Mouse (Mus musculus): ENCODE measurements at regions not wholly inside any gene's neighbourhood (a gene's known extent, or its start where the extent isn't known, plus 50 kb on each side); places are given as distances from the start of the nearest gene placed in this dataset.

- Histone ChIP-seq H3K4me1 (ENCODE audit: control insufficient read depth, insufficient read depth, low read length) (no peaks in the 10 kb centered on the region), H3K9ac (ENCODE audit: low read depth, low read length) (no peak overlapping the region), H3K27ac (ENCODE audit: low read depth, low read length) (no peak overlapping the region), H3K36me3 (ENCODE audit: control insufficient read depth, insufficient read depth, low read length) (no peaks in the 10 kb centered on the region), H3K27me3 (ENCODE audit: control insufficient read depth, insufficient read depth, low read length) (no peaks in the 10 kb centered on the region), H3K4me2 (replicated peaks; ENCODE audit: low read depth, low read length) (no peak overlapping the region), H3K9me3 (ENCODE audit: control insufficient read depth, low read length) (no peaks in the 10 kb centered on the region), H3K4me3 (ENCODE audit: low read length) (no peak overlapping the region)
- no peak for ATAC-seq (ENCODE audit: low FRiP score, low TSS enrichment)
- WGBS: 54% methylated on average over 7 of the region's 7 CpGs
These were observed 187.9 kb upstream of the Zfp618 start for GRCm38 (mm10) chr4:62777436-62777835.

- no peak for ATAC-seq (ENCODE audit: low FRiP score, low TSS enrichment)
- H3K27ac ChIP-seq (ENCODE audit: low read depth, low read length): no peak overlapping the region
- H3K36me3 ChIP-seq (ENCODE audit: control insufficient read depth, insufficient read depth, low read length): no peaks in the 10 kb centered on the region
- WGBS: 76% methylated on average over 5 of the region's 5 CpGs
- H3K9me3 ChIP-seq (ENCODE audit: control insufficient read depth, low read length): no peaks in the 10 kb centered on the region
- no peaks in the 10 kb centered on the region for H3K27me3 ChIP-seq (ENCODE audit: control insufficient read depth, insufficient read depth, low read length)
- no peak overlapping the region for H3K4me3 ChIP-seq (ENCODE audit: low read length)
- H3K9ac ChIP-seq (ENCODE audit: low read depth, low read length): no peak overlapping the region; the same call in 1 of the 2 replicates
- no peak overlapping the region for H3K4me2 ChIP-seq (replicated peaks; ENCODE audit: low read depth, low read length)
- no peaks in the 10 kb centered on the region for H3K4me1 ChIP-seq (ENCODE audit: control insufficient read depth, insufficient read depth, low read length)
These were observed 186.8 kb upstream of the Zfp618 start for GRCm38 (mm10) chr4:62778621-62779020.

GRCm38 (mm10) chr4:62780409-62780808 is 185.0 kb upstream of the Zfp618 start:
- Histone ChIP-seq H3K4me3 (ENCODE audit: low read length) (peak overlapping the region; percentile 31), H3K9ac (ENCODE audit: low read depth, low read length) (no peak overlapping the region), H3K27ac (ENCODE audit: low read depth, low read length) (no peak overlapping the region), H3K4me2 (replicated peaks; ENCODE audit: low read depth, low read length) (peak overlapping the region; percentile 44), H3K36me3 (ENCODE audit: control insufficient read depth, insufficient read depth, low read length) (no peaks in the 10 kb centered on the region), H3K4me1 (ENCODE audit: control insufficient read depth, insufficient read depth, low read length) (no peaks in the 10 kb centered on the region), H3K27me3 (ENCODE audit: control insufficient read depth, insufficient read depth, low read length) (no peaks in the 10 kb centered on the region), H3K9me3 (ENCODE audit: control insufficient read depth, low read length) (no peaks in the 10 kb centered on the region)
- ATAC-seq (ENCODE audit: low FRiP score, low TSS enrichment): peak; percentile 89
- 3% methylated on average over 15 of the region's 15 CpGs for WGBS

GRCm38 (mm10) chr4:62780837-62781236 is 184.5 kb upstream of the Zfp618 start:
- Histone ChIP-seq H3K27me3 (ENCODE audit: control insufficient read depth, insufficient read depth, low read length) (no peaks in the 10 kb centered on the region), H3K9ac (ENCODE audit: low read depth, low read length) (no peak overlapping the region), H3K4me1 (ENCODE audit: control insufficient read depth, insufficient read depth, low read length) (no peaks in the 10 kb centered on the region), H3K36me3 (ENCODE audit: control insufficient read depth, insufficient read depth, low read length) (no peaks in the 10 kb centered on the region), H3K9me3 (ENCODE audit: control insufficient read depth, low read length) (no peaks in the 10 kb centered on the region), H3K27ac (ENCODE audit: low read depth, low read length) (no peak overlapping the region), H3K4me3 (ENCODE audit: low read length) (peak overlapping the region; percentile 31), H3K4me2 (replicated peaks; ENCODE audit: low read depth, low read length) (peak overlapping the region; percentile 44)
- WGBS: 49% methylated on average over 11 of the region's 11 CpGs
- ATAC-seq (ENCODE audit: low FRiP score, low TSS enrichment): 0 out of 2 replicates have a peak, but pooled peaks have one; percentile 14

GRCm38 (mm10) chr4:62781309-62781800 is 184.0 kb upstream of the Zfp618 start:
- Histone ChIP-seq H3K27me3 (ENCODE audit: control insufficient read depth, insufficient read depth, low read length) (no peaks in the 10 kb centered on the region), H3K4me3 (ENCODE audit: low read length) (no peak overlapping the region), H3K9ac (ENCODE audit: low read depth, low read length) (no peak overlapping the region), H3K36me3 (ENCODE audit: control insufficient read depth, insufficient read depth, low read length) (no peaks in the 10 kb centered on the region), H3K27ac (ENCODE audit: low read depth, low read length) (no peak overlapping the region), H3K4me2 (replicated peaks; ENCODE audit: low read depth, low read length) (no peak overlapping the region), H3K9me3 (ENCODE audit: control insufficient read depth, low read length) (no peaks in the 10 kb centered on the region), H3K4me1 (ENCODE audit: control insufficient read depth, insufficient read depth, low read length) (no peaks in the 10 kb centered on the region)
- 31% methylated on average over 8 of the region's 8 CpGs for WGBS
- ATAC-seq (ENCODE audit: low FRiP score, low TSS enrichment): no peak

- H3K27me3 ChIP-seq (ENCODE audit: control insufficient read depth, insufficient read depth, low read length): no peaks in the 10 kb centered on the region
- no peak overlapping the region for H3K9ac ChIP-seq (ENCODE audit: low read depth, low read length)
- H3K4me2 ChIP-seq (replicated peaks; ENCODE audit: low read depth, low read length): no peak overlapping the region
- ATAC-seq (ENCODE audit: low FRiP score, low TSS enrichment): no peak
- no peak overlapping the region for H3K4me3 ChIP-seq (ENCODE audit: low read length)
- WGBS: 92% methylated on average over 7 of the region's 7 CpGs
- H3K4me1 ChIP-seq (ENCODE audit: control insufficient read depth, insufficient read depth, low read length): no peaks in the 10 kb centered on the region
- H3K27ac ChIP-seq (ENCODE audit: low read depth, low read length): no peak overlapping the region
- H3K9me3 ChIP-seq (ENCODE audit: control insufficient read depth, low read length): no peaks in the 10 kb centered on the region
- H3K36me3 ChIP-seq (ENCODE audit: control insufficient read depth, insufficient read depth, low read length): no peaks in the 10 kb centered on the region
These were observed 179.7 kb upstream of the Zfp618 start for GRCm38 (mm10) chr4:62785711-62786110.

GRCm38 (mm10) chr4:62789696-62790095 is 175.7 kb upstream of the Zfp618 start:
- no peak overlapping the region for H3K27ac ChIP-seq (ENCODE audit: low read depth, low read length)
- H3K27me3 ChIP-seq (ENCODE audit: control insufficient read depth, insufficient read depth, low read length): no peaks in the 10 kb centered on the region
- H3K4me3 ChIP-seq (ENCODE audit: low read length): no peak overlapping the region
- WGBS: 68% methylated on average over 4 of the region's 4 CpGs
- no peaks in the 10 kb centered on the region for H3K4me1 ChIP-seq (ENCODE audit: control insufficient read depth, insufficient read depth, low read length)
- H3K36me3 ChIP-seq (ENCODE audit: control insufficient read depth, insufficient read depth, low read length): no peaks in the 10 kb centered on the region
- ATAC-seq (ENCODE audit: low FRiP score, low TSS enrichment): peak; percentile 54; the same call in 1 of the 2 replicates
- H3K4me2 ChIP-seq (replicated peaks; ENCODE audit: low read depth, low read length): no peak overlapping the region
- H3K9me3 ChIP-seq (ENCODE audit: control insufficient read depth, low read length): no peaks in the 10 kb centered on the region
- no peak overlapping the region for H3K9ac ChIP-seq (ENCODE audit: low read depth, low read length)

GRCm38 (mm10) chr4:62793582-62793981 is 171.8 kb upstream of the Zfp618 start:
- H3K4me2 ChIP-seq (replicated peaks; ENCODE audit: low read depth, low read length): no peak overlapping the region
- ATAC-seq (ENCODE audit: low FRiP score, low TSS enrichment): no peak
- H3K4me3 ChIP-seq (ENCODE audit: low read length): no peak overlapping the region
- H3K9ac ChIP-seq (ENCODE audit: low read depth, low read length): no peak overlapping the region
- no peaks in the 10 kb centered on the region for H3K27me3 ChIP-seq (ENCODE audit: control insufficient read depth, insufficient read depth, low read length)
- no peak overlapping the region for H3K27ac ChIP-seq (ENCODE audit: low read depth, low read length)
- 79% methylated on average over 5 of the region's 5 CpGs for WGBS
- peaks cover 6% of the 10 kb centered on the region; the same call in 1 of the 2 replicates for H3K4me1 ChIP-seq (ENCODE audit: control insufficient read depth, insufficient read depth, low read length)
- H3K9me3 ChIP-seq (ENCODE audit: control insufficient read depth, low read length): no peaks in the 10 kb centered on the region
- no peaks in the 10 kb centered on the region for H3K36me3 ChIP-seq (ENCODE audit: control insufficient read depth, insufficient read depth, low read length)

- 45% methylated on average over 10 of the region's 10 CpGs for WGBS
- no peak overlapping the region for H3K4me2 ChIP-seq (replicated peaks; ENCODE audit: low read depth, low read length)
- H3K36me3 ChIP-seq (ENCODE audit: control insufficient read depth, insufficient read depth, low read length): no peaks in the 10 kb centered on the region
- H3K27ac ChIP-seq (ENCODE audit: low read depth, low read length): no peak overlapping the region
- H3K4me1 ChIP-seq (ENCODE audit: control insufficient read depth, insufficient read depth, low read length): peaks cover 6% of the 10 kb centered on the region; the same call in 1 of the 2 replicates
- no peak overlapping the region for H3K4me3 ChIP-seq (ENCODE audit: low read length)
- no peak overlapping the region for H3K9ac ChIP-seq (ENCODE audit: low read depth, low read length)
- no peaks in the 10 kb centered on the region for H3K9me3 ChIP-seq (ENCODE audit: control insufficient read depth, low read length)
- ATAC-seq (ENCODE audit: low FRiP score, low TSS enrichment): no peak
- no peaks in the 10 kb centered on the region for H3K27me3 ChIP-seq (ENCODE audit: control insufficient read depth, insufficient read depth, low read length)
These were observed 169.8 kb upstream of the Zfp618 start for GRCm38 (mm10) chr4:62795538-62795937.

Measured in kidney, embryonic 14.5 days (tissue).